ENCODE assay signal across 26 mouse cellular contexts in genomic region chr16:94050368-94050767, GRCm38 (mm10). TPM values are rescaled to one million over a fixed set of nuclear protein-coding genes. Genes with fewer than 3 reads are reported as not detected.
DNase-seq lines count a peak whose midpoint lies in the region; ATAC-seq and TF ChIP-seq lines count a peak whose summit lies in the region.
"Had no signal": no experiment of that assay in that cellular context is flagged by ENCODE, and none has a peak within 500 bp of the region (broad histone marks: within the 10 kb centered on the region; RNA-seq: fewer than 3 reads in every experiment).

No protein-coding gene starts in this region.

- no peak for TF ChIP-seq CTCF in cerebellum, adult 2 months (IDR thresholded peaks at IDR 0.05; ENCODE audit: borderline replicate concordance, insufficient read depth, low read depth, low read length)

- ATAC-seq in cerebellum, adult (ENCODE audit: insufficient number of reproducible peaks, low FRiP score, low TSS enrichment) = peak; percentile 87
- ATAC-seq: CD4-positive, CD25-positive, alpha-beta regulatory T cell, adult 4 months; forebrain, embryonic 15.5 days; intestine, embryonic 16.5 days had no signal

- no peak overlapping the region for H3K27ac ChIP-seq in cerebellum, adult 2 months (ENCODE audit: insufficient read depth, low read length)
- H3K27ac ChIP-seq: embryonic facial prominence, embryonic 12.5 days; forebrain, embryonic 15.5 days; heart, embryonic 10.5 days; hindbrain, embryonic 14.5 days had no signal

- H3K4me1 ChIP-seq in cerebellum, adult 2 months (ENCODE audit: control insufficient read depth, insufficient read depth, low read length) = peaks cover 4% of the 10 kb centered on the region; the same call in 1 of the 2 replicates
- H3K4me1 ChIP-seq: forebrain, embryonic 15.5 days; heart, embryonic 10.5 days had no signal

- H3K27me3 ChIP-seq in cerebellum, adult 2 months (ENCODE audit: control insufficient read depth, insufficient read depth, low read length) = peaks cover 1% of the 10 kb centered on the region; the same call in 1 of the 2 replicates
- H3K27me3 ChIP-seq: embryonic facial prominence, embryonic 12.5 days had no signal

- DNase-seq in cerebellum, postnatal 4 days (ENCODE audit: low spot score in 2 of 2) = no peak
- DNase-seq in brain, adult 2 months (ENCODE audit: low read depth, low spot score) = peak; percentile 86
- DNase-seq in cerebellum, adult 2 months = peak; percentile 35 to 67
- peak; percentile 86 to 88 for DNase-seq in cerebellum, postnatal 10 days
- DNase-seq in adrenal gland, postnatal 14 days = no peak
- DNase-seq in adrenal gland, postnatal 25 days = no peak
- no peak for DNase-seq in right cerebral cortex, postnatal 4 days
- DNase-seq: adrenal gland, postnatal 10 days; B cell, adult 2 months; embryo, embryonic 11 days; heart, adult 18-20 months; heart, postnatal 10 days; kidney, adult 8-10 months had no signal

- no peak overlapping the region for H3K4me3 ChIP-seq in cerebellum, adult 2 months (replicated peaks; ENCODE audit: insufficient read depth, low read depth, low read length)
- H3K4me3 ChIP-seq: embryonic facial prominence, embryonic 12.5 days; forebrain, embryonic 15.5 days; heart, embryonic 10.5 days had no signal

- 19% methylated on average over 3 of the region's 3 CpGs for WGBS in cerebellum, adult 2 months

- no peak for TF ChIP-seq POLR2A in cerebellum, adult 2 months (IDR thresholded peaks at IDR 0.05; ENCODE audit: borderline replicate concordance, insufficient read depth, low read length)

RNA-seq across cellular contexts. Expression of gene Sim2, which starts 34.4 kb away (rescaled TPM):
- polyA plus RNA-seq in cerebellum, adult 2 months (2012; rRNA removed) = 0.05 and 0.30 TPM in 2 replicates
- not detected in 2 replicates for total RNA-seq in adrenal gland, postnatal 14 days (2021)
- not detected in 2 replicates for total RNA-seq in adrenal gland, postnatal 25 days (2021)
- total RNA-seq: common myeloid progenitor, adult 5-6 weeks; G1E; heart, postnatal 10 days; hematopoietic stem cell, adult 5-6 weeks had no signal
- polyA plus RNA-seq: CD4-positive, CD25-positive, alpha-beta regulatory T cell, adult 4 months; G1E; intestine, embryonic 16.5 days had no signal

RNA-seq across cellular contexts. Expression of gene Cldn14, which starts 41.7 kb away (rescaled TPM):
- polyA plus RNA-seq in cerebellum, adult 2 months (2012; rRNA removed) = 5.8 and 6.6 TPM in 2 replicates
- 2.4 TPM in 1 of 2 replicates, not detected in the other for total RNA-seq in adrenal gland, postnatal 14 days (2021)
- not detected in 2 replicates for total RNA-seq in adrenal gland, postnatal 25 days (2021)
- total RNA-seq: common myeloid progenitor, adult 5-6 weeks; G1E; gastrocnemius, adult 8-10 months; heart, adult 18-20 months; heart, postnatal 10 days; hematopoietic stem cell, adult 5-6 weeks had no signal
- polyA plus RNA-seq: CD4-positive, CD25-positive, alpha-beta regulatory T cell, adult 4 months; forebrain, embryonic 11.5 days; forebrain, embryonic 15.5 days; G1E; heart, embryonic 10.5 days; heart, embryonic 14.5 days; hindbrain, embryonic 14.5 days had no signal

Comparison
In these comparisons a context has a peak if more than half of its experiments do, and no peak if none do; other contexts are left out.
1. DNase-seq: peak in brain, adult 2 months (single experiment), cerebellum, adult 2 months (2 of 2) and cerebellum, postnatal 10 days (2 of 2); none in cerebellum, postnatal 4 days (0 of 2), adrenal gland, postnatal 14 days (single experiment), adrenal gland, postnatal 25 days (single experiment) and right cerebral cortex, postnatal 4 days (single experiment).